Mouse (Mus musculus) cerebellum, adult 2 months (tissue): Measurements from ENCODE around the gene Ugt1a5.

Experiments used
- CTCF ChIP-seq: fragments of 200-500 bp; IDR thresholded peaks from 2 replicates; pipeline ENCODE4 v1.5.1; 2011; ENCODE audit warnings: low read depth, mild to moderate bottlenecking, control low read depth, low read length, moderate library complexity, borderline replicate concordance; ENCODE audit not compliant: insufficient read depth
- POLR2A ChIP-seq: fragments of 200-500 bp; IDR thresholded peaks from 2 replicates; pipeline ENCODE4 v1.6.1; 2011; ENCODE audit warnings: low read length, control low read depth, borderline replicate concordance; ENCODE audit not compliant: insufficient read depth

DNA sequence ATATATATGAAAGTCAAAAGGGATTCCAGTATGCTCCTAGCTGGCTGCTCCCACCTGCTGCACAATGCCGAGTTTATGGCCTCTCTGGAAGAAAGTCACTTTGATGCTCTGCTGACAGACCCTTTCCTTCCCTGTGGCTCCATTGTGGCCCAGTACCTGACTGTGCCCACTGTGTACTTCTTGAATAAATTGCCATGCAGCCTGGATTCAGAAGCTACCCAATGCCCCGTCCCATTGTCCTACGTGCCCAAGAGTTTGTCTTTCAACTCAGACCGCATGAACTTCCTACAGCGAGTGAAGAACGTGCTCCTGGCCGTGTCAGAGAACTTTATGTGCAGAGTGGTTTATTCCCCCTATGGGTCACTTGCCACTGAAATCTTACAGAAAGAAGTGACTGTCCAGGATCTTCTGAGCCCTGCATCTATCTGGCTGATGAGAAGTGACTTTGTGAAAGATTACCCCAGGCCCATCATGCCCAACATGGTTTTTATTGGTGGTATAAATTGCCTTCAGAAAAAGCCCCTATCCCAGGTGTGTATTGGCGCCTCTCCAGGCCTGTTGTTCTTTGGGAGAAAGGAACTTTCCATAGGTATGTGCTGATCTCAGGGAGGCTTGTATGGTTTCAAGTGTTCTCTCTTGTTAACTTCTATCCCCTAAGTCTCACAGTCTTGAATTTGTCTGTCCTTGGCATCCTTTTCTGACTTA is 46.7 kb downstream of the Ugt1a5 start:
- no peak for TF ChIP-seq CTCF
- TF ChIP-seq POLR2A: no peak
